Mouse (Mus musculus) ES-Bruce4 (cell line): Measurements from ENCODE around the gene Ndufs6. TPM values are rescaled to one million over a fixed set of nuclear protein-coding genes. Genes with fewer than 3 reads are reported as not detected.

ENCODE experiments used
- H3K27ac ChIP-seq: 2 replicates; pipeline ENCODE4 v1.5.1; 2012; ENCODE audit warnings: low read length, inconsistent platforms; ENCODE audit not compliant: insufficient read depth
- H3K27me3 ChIP-seq: 2 replicates; pipeline ENCODE4 v1.6.1; 2012; ENCODE audit warnings: mild to moderate bottlenecking, low read length, inconsistent platforms; ENCODE audit not compliant: control insufficient read depth, poor library complexity, insufficient read depth, severe bottlenecking
- H3K36me3 ChIP-seq: 2 replicates; pipeline ENCODE4 v1.6.1; 2012; ENCODE audit warnings: inconsistent platforms, mild to moderate bottlenecking, low read length, moderate library complexity; ENCODE audit not compliant: control insufficient read depth, poor library complexity, insufficient read depth, severe bottlenecking
- H3K4me1 ChIP-seq: one replicate; pipeline ENCODE4 v1.8.1; 2011; ENCODE audit warnings: low read length; ENCODE audit not compliant: control insufficient read depth, insufficient read depth
- H3K4me3 ChIP-seq: 2 replicates; pipeline ENCODE4 v1.5.1; 2011; ENCODE audit warnings: low read depth, mild to moderate bottlenecking, low read length
- H3K9ac ChIP-seq: 2 replicates; pipeline ENCODE4 v1.6.1; 2012; ENCODE audit warnings: low read depth, mild to moderate bottlenecking, inconsistent platforms; ENCODE audit not compliant: poor library complexity, severe bottlenecking
- H3K9me3 ChIP-seq: replicated peaks from 2 replicates; pipeline ENCODE4 v1.6.1; 2012; ENCODE audit warnings: mild to moderate bottlenecking, low read length, inconsistent platforms; ENCODE audit not compliant: control insufficient read depth, poor library complexity, insufficient read depth, severe bottlenecking
- CTCF ChIP-seq: IDR thresholded peaks from one replicate; pipeline ENCODE4 v1.8.1; 2011; ENCODE audit warnings: low read depth, low read length
- EP300 ChIP-seq: IDR thresholded peaks from 2 replicates; pipeline ENCODE4 v1.6.1; 2011; ENCODE audit warnings: low read depth, low read length; ENCODE audit not compliant: insufficient read depth
- POLR2A ChIP-seq: IDR thresholded peaks from one replicate; pipeline ENCODE4 v1.8.1; 2011; ENCODE audit warnings: low read length; ENCODE audit not compliant: insufficient read depth
- polyA plus RNA-seq: library from polyadenylated mRNA; stranded (reverse); fragments of >200 nt; gene quantifications from 2 replicates; pipeline ENCODE4 v1.2.4, GENCODE M21; 2011; ENCODE audit warnings: low read depth; ENCODE audit not compliant: missing spikeins, insufficient read depth, insufficient read length

Ndufs6 gene
- polyA plus RNA-seq, 1 experiment: 233 TPM

DNA sequence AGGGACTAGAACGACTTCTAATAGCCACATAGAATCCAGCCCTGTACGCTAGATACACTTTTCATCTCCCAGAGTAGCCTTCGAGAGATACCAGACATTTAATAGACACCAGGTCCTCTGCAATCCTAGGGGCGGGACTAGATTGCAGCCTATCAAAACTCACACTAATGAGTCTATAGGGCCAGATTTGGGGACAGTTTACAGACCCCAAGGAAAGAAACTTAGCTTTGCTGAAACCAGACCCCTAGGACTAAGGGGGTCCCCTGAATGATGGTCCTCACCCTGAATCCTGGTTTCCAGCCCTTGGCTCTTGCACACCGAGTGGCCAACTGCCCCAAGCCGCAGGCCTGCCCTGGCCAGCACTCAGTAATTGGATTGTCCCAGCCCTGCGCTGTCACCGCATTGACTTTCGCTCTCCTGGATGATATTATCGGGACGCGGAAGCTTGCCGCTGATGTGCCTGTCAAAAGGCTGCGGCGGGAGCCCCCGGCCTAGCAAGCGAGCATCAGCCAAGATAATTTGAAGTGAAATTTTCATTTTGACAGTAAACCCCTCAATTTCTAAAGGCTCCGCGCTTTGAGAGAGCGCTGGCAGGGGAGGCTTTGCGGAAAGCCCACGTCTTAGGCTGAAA, 57.8 kb downstream of the Ndufs6 start:
- Histone ChIP-seq H3K27ac (no peak overlapping the region), H3K36me3 (no peaks in the 10 kb centered on the region), H3K27me3 (peaks cover 2% of the 10 kb centered on the region; the same call in 1 of the 2 replicates), H3K9ac (no peak overlapping the region), H3K4me1 (peaks cover 1% of the 10 kb centered on the region), H3K4me3 (no peak overlapping the region), H3K9me3 (no peaks in the 10 kb centered on the region)
- TF ChIP-seq CTCF (no peak), EP300 (no peak), POLR2A (no peak)

DNA sequence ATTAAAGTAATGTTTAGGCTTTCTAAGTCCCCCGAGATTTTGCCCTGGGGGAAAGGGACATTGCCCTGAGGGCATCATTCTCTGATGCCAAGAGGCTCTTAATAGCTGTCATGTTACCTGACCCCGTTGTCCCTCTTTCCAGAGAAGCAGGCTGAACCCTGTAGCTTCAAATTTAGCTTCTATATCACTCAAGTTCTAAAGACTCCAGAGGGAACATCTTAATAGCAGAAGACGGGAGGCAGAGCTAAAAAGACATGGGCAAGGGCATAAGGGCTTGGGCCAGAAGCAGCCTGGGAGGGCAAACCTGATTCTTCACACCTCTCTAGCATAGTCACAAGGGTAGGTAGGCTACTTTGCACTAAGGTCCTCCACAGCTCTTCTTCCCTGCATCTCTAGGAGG, 58.5 kb downstream of the Ndufs6 start:
- Histone ChIP-seq H3K27me3 (peaks cover 2% of the 10 kb centered on the region; the same call in 1 of the 2 replicates), H3K9ac (no peak overlapping the region), H3K36me3 (no peaks in the 10 kb centered on the region), H3K4me1 (peaks cover 3% of the 10 kb centered on the region), H3K27ac (no peak overlapping the region), H3K9me3 (no peaks in the 10 kb centered on the region), H3K4me3 (no peak overlapping the region)
- TF ChIP-seq CTCF: no peak

Other genes starting within 250 kb of the Ndufs6 start
- gene Irx4, start 68.1 kb downstream of the Ndufs6 start, polyA plus RNA-seq: 0.49 and 0.65 TPM in 2 replicates
- gene Mrpl36, start within 50 bp of the Ndufs6 start, polyA plus RNA-seq: 49.3 and 60.5 TPM in 2 replicates
- gene Lpcat1, start 138.7 kb upstream of the Ndufs6 start, polyA plus RNA-seq: 44.8 and 52.2 TPM in 2 replicates
- gene Slc6a3, start 208.2 kb upstream of the Ndufs6 start, polyA plus RNA-seq: 0.26 TPM in 1 of 2 replicates, not detected in the other